Mouse (Mus musculus) frontal cortex, postnatal 14 days (tissue): ENCODE measurements around the gene Gm44805.

ENCODE experiments used
- DNase-seq, 2 experiments: peaks; one replicate each; pipeline ENCODE4 v3.0.0; 2022; ENCODE audit warnings: low spot score in 2 of 2

The Gm44805 gene

GRCm38 (mm10) chr7:19681202-19681694 is at the start of gene Gm44805, which contains the start of gene Apoc4:
Gm44805 (minus strand) TSS chr7:19681423.
Apoc4 (minus strand) TSS chr7:19681479.
- no peak for DNase-seq

- DNase-seq = no peak
These were observed 45.3 kb upstream of the Gm44805 start for GRCm38 (mm10) chr7:19726541-19726940.

GRCm38 (mm10) chr7:19724167-19724566 is 42.9 kb upstream of the Gm44805 start:
- DNase-seq = no peak

- DNase-seq = no peak
These were observed 41.6 kb upstream of the Gm44805 start for GRCm38 (mm10) chr7:19722754-19723195.

GRCm38 (mm10) chr7:19719200-19719599 is 38.0 kb upstream of the Gm44805 start:
- DNase-seq = no peak

GRCm38 (mm10) chr7:19718297-19718952 is 37.2 kb upstream of the Gm44805 start:
- no peak for DNase-seq

GRCm38 (mm10) chr7:19717346-19717745 is 36.1 kb upstream of the Gm44805 start:
- no peak for DNase-seq

GRCm38 (mm10) chr7:19716822-19717221 is 35.6 kb upstream of the Gm44805 start:
- no peak for DNase-seq

- DNase-seq = no peak
These were observed 34.9 kb upstream of the Gm44805 start for GRCm38 (mm10) chr7:19716055-19716682.

GRCm38 (mm10) chr7:19715239-19716054 is 34.2 kb upstream of the Gm44805 start, which contains the start of gene Tomm40:
Tomm40 (minus strand) TSS chr7:19715438.
- DNase-seq = peak; percentile 99 to 100

GRCm38 (mm10) chr7:19714836-19715235 is 33.6 kb upstream of the Gm44805 start:
- DNase-seq = no peak

- no peak for DNase-seq
These were observed 32.4 kb upstream of the Gm44805 start for GRCm38 (mm10) chr7:19713598-19713997.

- no peak for DNase-seq
These were observed 32.0 kb upstream of the Gm44805 start for GRCm38 (mm10) chr7:19713196-19713595.

GRCm38 (mm10) chr7:19712414-19712813 is 31.2 kb upstream of the Gm44805 start:
- no peak for DNase-seq

GRCm38 (mm10) chr7:19710650-19711049 is 29.4 kb upstream of the Gm44805 start:
- no peak for DNase-seq

- no peak for DNase-seq
These were observed 24.0 kb upstream of the Gm44805 start for GRCm38 (mm10) chr7:19705271-19705670.

GRCm38 (mm10) chr7:19704475-19704874 is 23.3 kb upstream of the Gm44805 start:
- DNase-seq = no peak

- no peak for DNase-seq
These were observed 21.8 kb upstream of the Gm44805 start for GRCm38 (mm10) chr7:19702859-19703555.

GRCm38 (mm10) chr7:19701069-19701761 is 20.0 kb upstream of the Gm44805 start:
- no peak for DNase-seq

- DNase-seq = no peak
These were observed 19.3 kb upstream of the Gm44805 start for GRCm38 (mm10) chr7:19700299-19701068.
